Mouse (Mus musculus) embryonic facial prominence, embryonic 15.5 days (tissue): ENCODE measurements around the gene Sema4c. TPM values are rescaled to one million over a fixed set of nuclear protein-coding genes. Genes with fewer than 3 reads are reported as not detected.
A peak's percentile ranks its signal among the peaks of the same experiment; 100 is the strongest.

Experiments
- ATAC-seq: fragments of 200-750 bp; cut with Nextera tagmentation; 2 replicates; pipeline ENCODE4 v1.8.0; 2017; ENCODE audit warnings: low read depth, moderate TSS enrichment; ENCODE audit not compliant: insufficient number of reproducible peaks, low FRiP score, low TSS enrichment
- H3K27ac ChIP-seq: fragments of 300-500 bp; sonication (generic); replicated peaks from 2 replicates; pipeline ENCODE4 v1.5.1; 2015; ENCODE audit warnings: mild to moderate bottlenecking, inconsistent platforms
- H3K27me3 ChIP-seq: fragments of 300-500 bp; sonication (generic); 2 replicates; pipeline ENCODE4 v1.6.1; 2015; ENCODE audit warnings: inconsistent platforms
- H3K36me3 ChIP-seq: fragments of 300-500 bp; sonication (generic); 2 replicates; pipeline ENCODE4 v1.6.1; 2015; ENCODE audit warnings: mild to moderate bottlenecking, inconsistent platforms
- H3K4me1 ChIP-seq: fragments of 300-500 bp; sonication (generic); 2 replicates; pipeline ENCODE4 v1.6.1; 2015; ENCODE audit warnings: inconsistent platforms
- H3K4me2 ChIP-seq: fragments of 300-500 bp; sonication (generic); replicated peaks from 2 replicates; pipeline ENCODE4 v1.6.1; 2015; ENCODE audit warnings: mild to moderate bottlenecking, inconsistent platforms
- H3K4me3 ChIP-seq: fragments of 300-500 bp; sonication (generic); replicated peaks from 2 replicates; pipeline ENCODE4 v1.5.1; 2015; ENCODE audit warnings: mild to moderate bottlenecking, inconsistent platforms
- H3K9ac ChIP-seq: fragments of 300-500 bp; sonication (generic); 2 replicates; pipeline ENCODE4 v1.6.1; 2015; ENCODE audit warnings: inconsistent platforms
- H3K9me3 ChIP-seq: fragments of 300-500 bp; sonication (generic); replicated peaks from 2 replicates; pipeline ENCODE4 v1.6.1; 2016; ENCODE audit warnings: inconsistent platforms
- WGBS: fragments of 180-500 bp; shearing (Covaris S2); methylation state at CpG from one replicate; pipeline ENCODE4 v1.1.7; 2015; 5-methylcytosine and 5-hydroxymethylcytosine counted together
- polyA plus RNA-seq: library from polyadenylated mRNA; unstranded; fragments of >200 nt; fragmentation: Nextera tagmentation; extraction: Ambion mirVana; gene quantifications from 2 replicates; pipeline ENCODE4 v1.2.1, GENCODE M21; 2015

Gene Sema4c
- polyA plus RNA-seq, 1 experiment from 2014 or later = 18.6 TPM

- no peak overlapping the region for H3K4me3 ChIP-seq
- 61% methylated on average over 6 of the region's 6 CpGs for WGBS
- peak overlapping the region; percentile 66 for H3K27ac ChIP-seq
- H3K36me3 ChIP-seq = peaks cover 20% of the 10 kb centered on the region
- H3K9me3 ChIP-seq = no peaks in the 10 kb centered on the region
- no peaks in the 10 kb centered on the region for H3K27me3 ChIP-seq
- H3K4me1 ChIP-seq = peaks cover 21% of the 10 kb centered on the region
- H3K4me2 ChIP-seq = no peak overlapping the region
- ATAC-seq = no peak
- H3K9ac ChIP-seq = no peak overlapping the region
Observed at GRCm38 (mm10) chr1:36533546-36533945, 24.6 kb downstream of the Sema4c start.

- Histone ChIP-seq H3K4me2 (no peak overlapping the region), H3K4me3 (no peak overlapping the region), H3K27ac (no peak overlapping the region), H3K9ac (no peak overlapping the region), H3K27me3 (no peaks in the 10 kb centered on the region), H3K4me1 (peaks cover 25% of the 10 kb centered on the region), H3K9me3 (no peaks in the 10 kb centered on the region), H3K36me3 (peaks cover 19% of the 10 kb centered on the region; the same call in 1 of the 2 replicates)
- 89% methylated on average over 12 of the region's 12 CpGs for WGBS
- no peak for ATAC-seq
Observed at GRCm38 (mm10) chr1:36531461-36531860, 26.7 kb downstream of the Sema4c start.

GRCm38 (mm10) chr1:36530962-36531361 is 27.2 kb downstream of the Sema4c start:
- no peak overlapping the region for H3K4me3 ChIP-seq
- no peaks in the 10 kb centered on the region for H3K9me3 ChIP-seq
- H3K4me2 ChIP-seq = no peak overlapping the region
- no peaks in the 10 kb centered on the region for H3K27me3 ChIP-seq
- H3K4me1 ChIP-seq = peaks cover 25% of the 10 kb centered on the region
- H3K27ac ChIP-seq = no peak overlapping the region
- 87% methylated on average over 7 of the region's 7 CpGs for WGBS
- H3K36me3 ChIP-seq = peaks cover 24% of the 10 kb centered on the region; the same call in 1 of the 2 replicates
- no peak for ATAC-seq
- no peak overlapping the region for H3K9ac ChIP-seq

- WGBS = 63% methylated on average over 8 of the region's 8 CpGs
- ATAC-seq = no peak
- Histone ChIP-seq H3K4me3 (no peak overlapping the region), H3K4me1 (peaks cover 25% of the 10 kb centered on the region), H3K27ac (no peak overlapping the region), H3K9ac (no peak overlapping the region), H3K4me2 (no peak overlapping the region), H3K9me3 (no peaks in the 10 kb centered on the region), H3K36me3 (peaks cover 28% of the 10 kb centered on the region), H3K27me3 (no peaks in the 10 kb centered on the region)
Observed at GRCm38 (mm10) chr1:36530485-36530884, 27.7 kb downstream of the Sema4c start.

GRCm38 (mm10) chr1:36529875-36530274 is 28.3 kb downstream of the Sema4c start:
- WGBS = 93% methylated on average over 4 of the region's 4 CpGs
- Histone ChIP-seq H3K4me3 (no peak overlapping the region), H3K36me3 (peaks cover 35% of the 10 kb centered on the region), H3K27me3 (no peaks in the 10 kb centered on the region), H3K27ac (no peak overlapping the region), H3K9ac (no peak overlapping the region), H3K4me2 (no peak overlapping the region), H3K9me3 (no peaks in the 10 kb centered on the region), H3K4me1 (peaks cover 22% of the 10 kb centered on the region)
- ATAC-seq = no peak

- H3K9ac ChIP-seq = no peak overlapping the region
- ATAC-seq = no peak
- no peak overlapping the region for H3K4me3 ChIP-seq
- H3K36me3 ChIP-seq = peaks cover 41% of the 10 kb centered on the region
- H3K9me3 ChIP-seq = no peaks in the 10 kb centered on the region
- H3K27me3 ChIP-seq = no peaks in the 10 kb centered on the region
- H3K27ac ChIP-seq = no peak overlapping the region
- WGBS = 70% methylated on average over 4 of the region's 4 CpGs
- H3K4me1 ChIP-seq = peaks cover 16% of the 10 kb centered on the region
- no peak overlapping the region for H3K4me2 ChIP-seq
Observed at GRCm38 (mm10) chr1:36529274-36529673, 28.9 kb downstream of the Sema4c start.

GRCm38 (mm10) chr1:36528351-36528750 is 29.8 kb downstream of the Sema4c start:
- ATAC-seq = no peak

GRCm38 (mm10) chr1:36526903-36527302 is 31.2 kb downstream of the Sema4c start:
- 89% methylated on average over 10 of the region's 10 CpGs for WGBS
- Histone ChIP-seq H3K4me3 (no peak overlapping the region), H3K27me3 (no peaks in the 10 kb centered on the region), H3K4me1 (peaks cover 4% of the 10 kb centered on the region; the same call in 1 of the 2 replicates), H3K4me2 (no peak overlapping the region), H3K36me3 (peaks cover 63% of the 10 kb centered on the region), H3K27ac (no peak overlapping the region), H3K9me3 (no peaks in the 10 kb centered on the region), H3K9ac (no peak overlapping the region)
- ATAC-seq = no peak

More at GRCm38 (mm10) chr1:36528351-36528750, 29.8 kb downstream of the Sema4c start:
- H3K36me3 ChIP-seq = peaks cover 49% of the 10 kb centered on the region
- no peak overlapping the region for H3K9ac ChIP-seq
- no peaks in the 10 kb centered on the region for H3K27me3 ChIP-seq
- H3K27ac ChIP-seq = no peak overlapping the region; the same call in 1 of the 2 replicates
- 7% methylated on average over 1 of the region's 1 CpGs for WGBS
- H3K9me3 ChIP-seq = no peaks in the 10 kb centered on the region
- H3K4me1 ChIP-seq = peaks cover 7% of the 10 kb centered on the region; the same call in 1 of the 2 replicates
- H3K4me3 ChIP-seq = no peak overlapping the region
- H3K4me2 ChIP-seq = no peak overlapping the region

- WGBS = 85% methylated on average over 12 of the region's 12 CpGs
- Histone ChIP-seq H3K27ac (no peak overlapping the region), H3K9me3 (no peaks in the 10 kb centered on the region), H3K27me3 (no peaks in the 10 kb centered on the region), H3K9ac (no peak overlapping the region), H3K4me1 (peaks cover 4% of the 10 kb centered on the region; the same call in 1 of the 2 replicates), H3K4me2 (no peak overlapping the region), H3K4me3 (no peak overlapping the region), H3K36me3 (peaks cover 63% of the 10 kb centered on the region)
- ATAC-seq = no peak
Observed at GRCm38 (mm10) chr1:36525774-36526173, 32.4 kb downstream of the Sema4c start.

- no peaks in the 10 kb centered on the region for H3K27me3 ChIP-seq
- H3K4me2 ChIP-seq = no peak overlapping the region
- no peaks in the 10 kb centered on the region for H3K9me3 ChIP-seq
- no peak for ATAC-seq
- H3K9ac ChIP-seq = no peak overlapping the region
- H3K27ac ChIP-seq = no peak overlapping the region
- H3K36me3 ChIP-seq = peaks cover 76% of the 10 kb centered on the region
- H3K4me3 ChIP-seq = no peak overlapping the region
- WGBS = 92% methylated on average over 5 of the region's 5 CpGs
- 0 out of 2 replicates have a peak, but pooled peaks cover 4% of the 10 kb centered on the region for H3K4me1 ChIP-seq
Observed at GRCm38 (mm10) chr1:36524058-36524457, 34.1 kb downstream of the Sema4c start.

- 0 out of 2 replicates have a peak overlapping the region, but pooled peaks have one; percentile 17 for H3K27ac ChIP-seq
- ATAC-seq = peak; percentile 27; the same call in 1 of the 2 replicates
- no peaks in the 10 kb centered on the region for H3K27me3 ChIP-seq
- H3K4me2 ChIP-seq = no peak overlapping the region
- 0 out of 2 replicates have a peak, but pooled peaks cover 3% of the 10 kb centered on the region for H3K4me1 ChIP-seq
- no peaks in the 10 kb centered on the region for H3K9me3 ChIP-seq
- peaks cover 80% of the 10 kb centered on the region for H3K36me3 ChIP-seq
- no peak overlapping the region for H3K9ac ChIP-seq
- H3K4me3 ChIP-seq = no peak overlapping the region
- 70% methylated on average over 9 of the region's 9 CpGs for WGBS
Observed at GRCm38 (mm10) chr1:36523332-36524013, 34.7 kb downstream of the Sema4c start.

GRCm38 (mm10) chr1:36522210-36522609 is 35.9 kb downstream of the Sema4c start:
- Histone ChIP-seq H3K4me3 (no peak overlapping the region), H3K9me3 (no peaks in the 10 kb centered on the region), H3K36me3 (peaks cover 85% of the 10 kb centered on the region), H3K27ac (no peak overlapping the region), H3K4me2 (no peak overlapping the region), H3K9ac (no peak overlapping the region), H3K27me3 (no peaks in the 10 kb centered on the region), H3K4me1 (no peaks in the 10 kb centered on the region)
- 93% methylated on average over 7 of the region's 7 CpGs for WGBS
- no peak for ATAC-seq
